Mouse (Mus musculus) MN1 (cell line): ENCODE data around the gene Ttc7b.

Source experiments
- DNase-seq: peaks from one replicate; pipeline ENCODE4 v3.0.0-alpha.2; 2016; ENCODE audit warnings: low spot score

Ttc7b gene

GRCm38 (mm10) chr12:100300446-100300845 lies 220.2 kb downstream of the Ttc7b start:
- DNase-seq: no peak

- DNase-seq: no peak
These were observed 221.3 kb downstream of the Ttc7b start for GRCm38 (mm10) chr12:100299322-100299726.

GRCm38 (mm10) chr12:100298788-100299187 lies 221.8 kb downstream of the Ttc7b start:
- DNase-seq: no peak

- DNase-seq: no peak
These were observed 222.7 kb downstream of the Ttc7b start for GRCm38 (mm10) chr12:100297961-100298360.

- no peak for DNase-seq
These were observed 226.2 kb downstream of the Ttc7b start for GRCm38 (mm10) chr12:100294457-100294856.

- no peak for DNase-seq
These were observed 226.7 kb downstream of the Ttc7b start for GRCm38 (mm10) chr12:100293956-100294355.

GRCm38 (mm10) chr12:100290711-100291685 lies 229.6 kb downstream of the Ttc7b start:
- peak; percentile 51 for DNase-seq

- DNase-seq: no peak
These were observed 230.5 kb downstream of the Ttc7b start for GRCm38 (mm10) chr12:100290178-100290531.

- DNase-seq: peak; percentile 81
These were observed 231.1 kb downstream of the Ttc7b start for GRCm38 (mm10) chr12:100289267-100290177.

- DNase-seq: no peak
These were observed 232.6 kb downstream of the Ttc7b start for GRCm38 (mm10) chr12:100288018-100288417.

- no peak for DNase-seq
These were observed 233.1 kb downstream of the Ttc7b start for GRCm38 (mm10) chr12:100287565-100287964.

GRCm38 (mm10) chr12:100283283-100283682 lies 237.3 kb downstream of the Ttc7b start:
- DNase-seq: no peak

- DNase-seq: peak; percentile 54
These were observed 238.4 kb downstream of the Ttc7b start for GRCm38 (mm10) chr12:100282025-100282885.

- DNase-seq: no peak
These were observed 239.4 kb downstream of the Ttc7b start for GRCm38 (mm10) chr12:100280972-100281794.

- DNase-seq: no peak
These were observed 240.7 kb downstream of the Ttc7b start for GRCm38 (mm10) chr12:100279898-100280297.

- DNase-seq: no peak
These were observed 242.3 kb downstream of the Ttc7b start for GRCm38 (mm10) chr12:100278358-100278757.

GRCm38 (mm10) chr12:100277534-100277905 lies 243.1 kb downstream of the Ttc7b start:
- DNase-seq: no peak

GRCm38 (mm10) chr12:100276607-100277533 lies 243.8 kb downstream of the Ttc7b start:
- DNase-seq: peak; percentile 83

GRCm38 (mm10) chr12:100275850-100276249 lies 244.8 kb downstream of the Ttc7b start:
- DNase-seq: peak; percentile 82

- DNase-seq: peak; percentile 44
These were observed 247.6 kb downstream of the Ttc7b start for GRCm38 (mm10) chr12:100273033-100273432.
